Mouse (Mus musculus) CD4-positive naive resting alpha-beta T cell, adult 76 days (primary cell): ENCODE results near the gene Moap1. TPM values are rescaled to one million over a fixed set of nuclear protein-coding genes. Genes with fewer than 3 reads are reported as not detected.

Experiments used
- total RNA-seq: library from RNA; stranded (reverse); gene quantifications from one replicate; pipeline ENCODE4 v1.2.4, GENCODE M21; 2023

The Moap1 gene
- total RNA-seq: 11.9 TPM

GRCm38 (mm10) chr12:102743589-102744574, at the start of gene Moap1, which contains the start of gene Tmem251:
Moap1 (minus strand) TSS chr12:102743661.
Tmem251 (plus strand) TSS chr12:102743762.

GRCm38 (mm10) chr12:102758403-102758756, 14.9 kb upstream of the Moap1 start, which contains the start of gene Gm20604:
Gm20604 (minus strand) TSS chr12:102758672.

GRCm38 (mm10) chr12:102757689-102758402, 14.4 kb upstream of the Moap1 start, which contains the start of the genes Gm28051, Gon7 and Ubr7:
Gm28051 (minus strand) TSS chr12:102757765.
Gon7 (minus strand) TSS chr12:102757803.
Ubr7 (plus strand) TSS chr12:102757967.

GRCm38 (mm10) chr12:102704457-102705198, 38.8 kb downstream of the Moap1 start, which contains the start of gene Itpk1:
Itpk1 (minus strand) TSS chr12:102704930.

Other genes with a start within 250 kb of the Moap1 start
- gene Chga, start 188.7 kb downstream of the Moap1 start, total RNA-seq: not detected
- 49.7 TPM for gene Itpk1, start 38.7 kb downstream of the Moap1 start, total RNA-seq
- gene Tmem251, start 101 bp upstream of the Moap1 start, total RNA-seq: 16.1 TPM
- not detected for gene Gm28051, start 14.1 kb upstream of the Moap1 start, total RNA-seq
- 21.9 TPM for gene Gon7, start 14.1 kb upstream of the Moap1 start, total RNA-seq
- 20.4 TPM for gene Ubr7, start 14.3 kb upstream of the Moap1 start, total RNA-seq
- gene Gm20604, start 15.0 kb upstream of the Moap1 start, total RNA-seq: 4.4 TPM
- gene Btbd7, start 134.8 kb upstream of the Moap1 start, total RNA-seq: 59.6 TPM
- not detected for gene Cox8c, start 155.7 kb upstream of the Moap1 start, total RNA-seq
- gene Unc79, start 205.2 kb upstream of the Moap1 start, total RNA-seq: not detected